Mouse (Mus musculus) hindlimb bud, embryonic 11.5 days (tissue): ENCODE measurements around the gene Trmt61a.

ENCODE experiments used
- DNase-seq: peaks from one replicate; pipeline ENCODE4 v3.0.0-alpha.2; 2012; ENCODE audit warnings: low read depth, low spot score; ENCODE audit errors: extremely low spot score

Trmt61a gene

DNA sequence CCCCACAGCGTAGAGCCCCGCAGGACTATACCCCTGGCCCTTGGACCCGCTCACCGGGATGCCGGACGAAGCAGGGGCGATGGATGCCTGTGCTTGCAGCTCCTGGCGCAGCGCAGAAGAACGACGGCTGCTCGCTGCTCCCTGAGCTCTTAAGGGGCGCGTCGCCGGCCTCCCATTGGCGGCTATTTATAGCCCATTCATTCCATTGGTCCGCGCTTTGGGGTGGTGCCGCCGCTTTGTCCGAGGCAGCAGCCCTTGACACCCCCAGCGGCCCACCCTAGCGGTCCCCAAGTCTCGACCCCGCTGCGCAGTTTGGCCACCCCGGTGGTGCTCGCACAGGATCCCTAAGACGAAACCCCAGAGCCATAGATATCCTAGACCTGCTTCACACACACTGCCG lies 5.7 kb upstream of the Trmt61a start, which contains the start of gene Ckb:
Gene Ckb (minus strand): TSS at position 163 of the 400 bp plus-strand sequence.
- no peak for DNase-seq

DNA sequence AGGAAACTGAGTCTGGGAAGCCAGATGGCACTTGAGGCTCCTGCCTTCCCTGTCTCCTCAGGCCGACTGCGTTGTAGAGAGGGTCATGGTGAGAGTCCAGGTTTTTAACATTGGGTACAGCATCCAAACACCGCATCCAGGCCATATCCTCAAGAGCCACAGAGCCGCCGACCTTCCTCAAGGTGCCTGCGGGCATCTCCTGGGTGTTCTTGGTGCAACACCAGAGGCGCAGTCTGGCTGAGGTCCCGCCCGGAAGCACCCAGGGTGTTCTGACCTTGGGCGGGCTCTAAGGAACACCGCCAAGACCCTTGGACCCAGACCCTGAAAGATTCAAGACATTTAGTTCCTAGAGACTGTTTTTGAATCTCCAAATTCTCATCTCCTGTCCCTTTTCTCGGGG lies 5.3 kb upstream of the Trmt61a start:
- no peak for DNase-seq

DNA sequence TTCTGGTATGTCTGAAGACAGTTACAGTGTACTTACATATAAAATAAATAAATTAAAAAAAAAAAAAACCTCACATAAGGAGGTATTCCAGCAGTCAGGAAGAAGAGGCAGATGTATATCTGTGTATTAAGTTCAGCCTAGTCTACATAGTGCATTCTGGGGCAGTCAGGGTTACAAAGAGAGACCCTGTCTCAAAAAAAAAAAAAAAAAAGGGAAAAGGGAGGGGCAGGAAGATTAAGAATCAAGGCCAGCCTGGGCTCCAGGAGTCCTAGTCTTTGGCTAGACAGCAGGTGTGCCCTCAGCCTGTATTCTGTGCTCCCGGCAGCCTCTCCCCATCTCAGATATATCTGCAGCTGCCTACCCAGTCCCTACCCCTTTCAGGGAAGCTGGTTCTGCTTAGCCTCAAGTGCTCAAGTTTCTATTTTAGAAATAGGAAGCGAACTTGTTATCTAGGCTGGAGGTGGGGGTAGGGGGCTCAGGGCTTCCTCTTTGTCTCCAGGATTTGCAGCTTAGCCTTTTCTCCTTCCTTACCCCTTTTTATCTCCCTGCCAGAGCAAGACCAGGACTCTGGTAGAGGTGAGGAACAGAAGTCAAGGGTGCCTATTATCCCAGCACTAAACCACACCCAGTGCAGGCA lies 2.9 kb upstream of the Trmt61a start:
- no peak for DNase-seq

DNA sequence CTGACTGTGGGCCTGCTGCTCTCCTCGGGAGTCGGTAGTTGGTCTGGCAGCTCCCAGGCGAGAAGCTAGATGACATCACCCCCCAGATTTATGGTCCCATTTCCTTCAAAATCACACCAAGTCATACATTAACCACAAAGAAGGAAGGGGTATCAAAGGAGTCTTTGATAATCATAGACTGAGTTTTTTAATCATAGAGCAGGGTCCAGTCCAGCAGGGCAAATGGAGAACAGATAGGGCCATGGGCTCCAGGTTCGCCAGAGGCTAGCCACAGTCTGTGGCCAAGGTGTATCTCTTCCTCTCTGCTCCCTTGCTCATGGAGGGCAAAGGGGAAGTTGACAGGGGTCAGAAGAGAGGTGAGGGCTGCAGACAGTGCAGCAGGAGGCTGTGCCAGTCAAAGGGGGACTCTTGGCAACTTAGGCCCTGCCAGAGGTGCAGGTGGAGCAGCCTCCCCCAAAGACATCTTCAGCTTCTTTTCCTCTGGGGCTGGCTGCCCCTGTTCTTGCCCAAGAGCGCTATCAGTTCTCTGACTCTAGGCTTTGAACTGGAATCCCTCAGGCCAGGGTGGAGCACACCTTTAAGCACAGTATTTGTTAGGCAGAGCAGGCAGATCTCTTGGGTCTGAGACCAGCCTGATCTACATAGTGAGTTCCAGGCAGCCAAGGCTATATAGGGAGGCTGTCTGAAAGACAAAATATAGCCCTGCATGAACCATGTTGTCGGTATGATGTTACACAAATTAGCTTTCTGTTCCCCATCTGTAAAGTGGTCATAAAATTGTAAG lies 1.9 kb upstream of the Trmt61a start:
- no peak for DNase-seq

GRCm38 (mm10) chr12:111677421-111677820 lies 484 bp upstream of the Trmt61a start:
- no peak for DNase-seq

DNA sequence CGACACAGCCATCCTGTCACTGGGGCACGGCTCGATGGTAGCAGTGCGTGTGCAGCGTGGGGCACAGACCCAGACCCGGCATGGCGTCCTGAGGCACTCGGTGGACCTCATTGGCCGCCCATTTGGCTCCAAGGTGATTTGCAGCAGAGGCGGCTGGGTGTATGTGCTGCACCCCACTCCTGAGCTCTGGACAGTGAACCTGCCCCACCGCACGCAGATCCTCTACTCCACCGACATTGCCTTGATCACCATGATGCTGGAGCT lies 697 bp downstream of the Trmt61a start:
- no peak for DNase-seq

DNA sequence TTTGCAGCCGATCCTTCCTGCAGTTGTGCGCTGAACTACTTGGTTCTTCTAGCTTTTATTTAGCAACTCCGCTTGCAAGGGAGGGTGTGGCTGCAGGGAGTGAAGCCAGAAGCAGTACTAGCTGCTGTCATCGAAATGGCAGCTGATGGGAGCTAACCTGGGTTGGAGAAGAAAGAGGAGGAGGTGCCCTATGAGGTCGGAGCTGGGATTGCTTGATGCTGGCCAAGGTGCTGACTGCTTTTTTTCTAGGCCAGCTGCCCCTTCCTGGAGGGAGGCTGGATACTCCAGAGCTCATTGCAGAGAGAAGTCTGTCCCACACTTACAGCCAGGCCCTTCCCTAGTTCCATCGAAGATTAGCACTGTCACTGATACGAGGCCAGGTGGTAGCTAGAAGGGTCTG lies 1.1 kb downstream of the Trmt61a start:
- no peak for DNase-seq

DNA sequence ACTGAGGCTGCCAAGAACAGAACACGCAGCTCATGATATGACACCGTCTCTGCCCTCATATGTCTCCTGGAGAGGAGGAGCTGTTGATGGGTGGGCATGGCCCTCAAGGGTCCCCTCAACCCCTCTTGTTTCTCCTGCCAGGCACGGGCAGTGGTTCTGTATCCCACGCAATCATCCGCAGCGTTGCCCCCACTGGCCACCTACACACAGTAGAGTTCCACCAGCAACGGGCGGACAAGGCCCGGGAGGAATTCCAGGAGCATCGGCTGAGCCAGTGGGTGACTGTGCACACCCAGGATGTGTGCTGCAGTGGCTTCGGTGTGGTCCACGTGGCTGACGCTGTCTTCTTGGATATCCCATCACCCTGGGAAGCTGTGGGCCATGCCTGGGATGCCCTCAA lies 2.8 kb downstream of the Trmt61a start:
- DNase-seq: no peak

- no peak for DNase-seq
Observed at GRCm38 (mm10) chr12:111681305-111681704, 3.4 kb downstream of the Trmt61a start.

DNA sequence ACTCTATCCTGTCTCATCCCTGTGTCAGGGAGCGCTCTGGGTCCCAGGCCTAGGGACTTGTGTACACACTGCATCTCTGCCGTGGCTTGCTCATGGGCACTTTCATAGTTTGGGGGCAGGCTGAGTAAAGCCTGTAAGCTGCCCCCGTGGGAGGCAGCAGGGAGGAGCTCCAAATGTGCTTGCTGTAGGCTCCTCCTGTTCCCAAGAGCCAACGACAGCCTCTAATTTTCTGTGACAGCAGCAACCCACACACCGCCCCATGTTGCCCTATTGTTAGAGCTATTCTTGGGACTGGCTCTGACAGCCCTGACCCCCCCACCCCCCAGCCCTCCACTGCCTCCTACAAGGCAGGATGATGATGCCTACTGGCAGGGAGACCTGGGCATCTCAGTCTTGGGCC lies 4.1 kb downstream of the Trmt61a start:
- no peak for DNase-seq

DNA sequence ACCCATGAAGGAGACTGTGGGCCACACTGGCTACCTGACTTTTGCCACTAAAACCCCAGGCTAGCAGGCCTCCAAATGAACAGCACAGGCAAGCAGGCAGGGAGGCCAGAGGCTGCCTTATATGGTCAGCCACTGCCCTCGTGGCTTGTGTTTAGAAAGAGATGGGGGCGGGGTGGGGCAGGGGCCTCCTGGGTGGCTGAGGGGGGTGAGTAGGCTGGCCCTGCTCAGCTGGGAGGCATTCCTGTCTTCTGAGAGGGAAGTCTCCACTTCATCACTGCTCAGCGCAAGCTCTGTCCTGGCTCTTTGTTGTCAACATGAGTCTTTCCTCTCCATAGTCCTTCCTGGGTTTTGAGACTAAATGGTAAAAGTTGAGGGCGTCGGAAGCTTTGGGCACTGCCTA lies 4.9 kb downstream of the Trmt61a start:
- no peak for DNase-seq

DNA sequence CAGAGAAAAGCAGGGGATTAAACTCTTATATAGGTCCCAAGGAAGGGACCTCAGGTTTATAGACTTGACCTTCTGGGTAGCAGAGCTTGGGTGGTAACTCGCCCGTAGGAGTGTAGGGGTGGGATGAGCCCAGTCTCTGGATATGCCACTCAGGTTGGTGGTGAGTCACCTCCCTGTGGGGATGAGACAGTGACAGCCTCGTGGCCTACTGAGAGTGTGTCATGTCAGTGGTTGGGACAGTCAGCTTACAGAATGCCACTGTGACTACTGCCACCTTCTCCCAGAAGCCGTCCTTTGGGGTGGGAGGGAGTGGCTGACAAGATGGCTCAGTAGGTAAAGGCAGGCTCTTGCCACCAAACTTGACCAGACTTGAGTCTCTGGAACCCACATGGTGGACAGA lies 8.5 kb downstream of the Trmt61a start:
- DNase-seq: no peak

- no peak for DNase-seq
Observed at GRCm38 (mm10) chr12:111687350-111688068, 9.6 kb downstream of the Trmt61a start.

GRCm38 (mm10) chr12:111688069-111688428 lies 10.1 kb downstream of the Trmt61a start:
- no peak for DNase-seq

DNA sequence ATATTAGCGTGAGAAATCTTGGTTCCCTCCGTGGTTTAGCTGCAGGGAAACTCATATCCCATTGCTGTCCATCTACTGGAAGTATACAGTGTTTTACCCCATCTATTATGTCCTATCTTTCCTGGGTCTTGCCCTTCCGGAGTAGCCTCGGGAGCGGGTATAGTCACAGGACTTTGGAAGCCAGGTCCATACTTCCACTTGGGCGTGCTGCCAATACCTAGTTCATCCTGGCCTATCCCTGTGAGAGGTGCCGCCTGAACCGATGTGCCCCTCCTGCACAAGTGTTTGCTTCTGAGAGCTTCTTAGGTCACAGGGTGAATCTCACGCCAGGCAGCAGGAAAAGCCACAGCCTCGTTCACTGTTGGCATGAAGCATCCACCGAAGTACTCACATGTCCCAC lies 11.5 kb downstream of the Trmt61a start:
- no peak for DNase-seq

- DNase-seq: no peak
Observed at GRCm38 (mm10) chr12:111691346-111691872, 13.5 kb downstream of the Trmt61a start.

- DNase-seq: no peak
Observed at GRCm38 (mm10) chr12:111692899-111693298, 15.0 kb downstream of the Trmt61a start.

DNA sequence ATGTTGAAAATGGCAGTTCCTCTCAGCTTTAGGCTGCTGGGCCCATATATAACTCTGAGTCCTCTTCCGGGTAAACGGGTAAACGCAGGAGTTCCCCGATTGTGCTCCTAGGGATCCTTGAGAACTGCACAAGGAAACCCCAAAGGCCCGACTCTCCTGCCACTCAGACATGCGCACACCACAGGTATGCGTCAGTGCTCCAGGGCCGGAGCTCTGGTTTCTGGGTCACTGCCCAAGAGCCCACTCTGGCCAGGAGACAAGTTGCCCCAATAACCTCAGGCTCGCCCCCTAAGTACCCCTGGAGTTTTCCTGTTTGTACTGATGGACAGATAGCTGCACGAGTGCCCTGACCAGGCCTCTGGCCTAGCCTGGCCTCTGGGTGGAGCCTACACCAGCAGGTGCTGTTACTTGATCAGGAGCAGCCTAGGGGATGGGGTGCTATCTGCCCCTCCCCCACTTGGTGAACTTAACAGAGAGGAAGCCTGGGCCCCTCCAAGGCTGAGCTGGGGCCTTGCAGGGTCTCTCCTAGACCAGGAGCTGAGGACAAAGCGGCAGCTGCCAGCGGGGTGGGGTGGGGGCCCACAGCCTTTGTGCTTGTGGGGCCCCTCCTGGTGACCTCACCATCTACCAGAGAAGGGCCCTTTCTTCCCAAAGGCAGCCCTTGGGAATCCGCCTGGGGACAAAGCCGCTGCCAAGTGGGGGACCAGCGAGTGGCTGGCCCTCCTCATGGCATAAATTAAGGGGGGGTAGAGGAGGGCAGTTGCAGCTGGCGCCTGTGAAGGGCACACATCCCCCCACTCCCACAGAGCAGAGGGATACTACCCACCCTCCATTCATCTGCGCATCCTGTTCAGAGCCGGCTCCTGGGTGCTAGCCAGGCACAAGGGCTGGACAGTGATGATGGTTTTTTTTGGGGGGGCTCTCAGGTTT lies 15.7 kb downstream of the Trmt61a start:
- no peak for DNase-seq

DNA sequence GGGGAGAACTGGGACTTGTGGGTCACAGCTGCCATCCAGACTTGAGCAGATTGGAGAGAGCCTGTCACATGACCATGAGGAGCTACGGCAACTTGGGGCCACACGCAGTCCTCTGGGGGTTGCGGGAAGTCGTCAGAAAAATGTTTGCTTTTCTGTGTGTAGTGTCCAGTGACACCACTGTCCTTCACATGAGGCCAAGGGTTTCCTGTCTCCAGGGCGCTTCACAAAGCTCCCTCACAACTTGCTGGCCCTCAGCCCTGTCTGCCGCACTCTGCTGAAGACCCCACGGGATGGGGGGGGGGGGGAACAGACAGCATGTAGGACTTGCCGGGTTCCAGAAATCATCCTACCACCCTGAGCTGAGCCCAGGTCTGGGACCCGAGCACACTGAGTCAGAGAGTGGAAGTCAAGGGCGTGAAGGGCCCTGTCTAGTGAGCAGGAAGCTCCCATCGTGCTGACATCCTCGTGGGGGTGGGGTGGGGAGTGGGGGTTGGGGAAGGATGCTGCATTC lies 16.4 kb downstream of the Trmt61a start:
- no peak for DNase-seq

DNA sequence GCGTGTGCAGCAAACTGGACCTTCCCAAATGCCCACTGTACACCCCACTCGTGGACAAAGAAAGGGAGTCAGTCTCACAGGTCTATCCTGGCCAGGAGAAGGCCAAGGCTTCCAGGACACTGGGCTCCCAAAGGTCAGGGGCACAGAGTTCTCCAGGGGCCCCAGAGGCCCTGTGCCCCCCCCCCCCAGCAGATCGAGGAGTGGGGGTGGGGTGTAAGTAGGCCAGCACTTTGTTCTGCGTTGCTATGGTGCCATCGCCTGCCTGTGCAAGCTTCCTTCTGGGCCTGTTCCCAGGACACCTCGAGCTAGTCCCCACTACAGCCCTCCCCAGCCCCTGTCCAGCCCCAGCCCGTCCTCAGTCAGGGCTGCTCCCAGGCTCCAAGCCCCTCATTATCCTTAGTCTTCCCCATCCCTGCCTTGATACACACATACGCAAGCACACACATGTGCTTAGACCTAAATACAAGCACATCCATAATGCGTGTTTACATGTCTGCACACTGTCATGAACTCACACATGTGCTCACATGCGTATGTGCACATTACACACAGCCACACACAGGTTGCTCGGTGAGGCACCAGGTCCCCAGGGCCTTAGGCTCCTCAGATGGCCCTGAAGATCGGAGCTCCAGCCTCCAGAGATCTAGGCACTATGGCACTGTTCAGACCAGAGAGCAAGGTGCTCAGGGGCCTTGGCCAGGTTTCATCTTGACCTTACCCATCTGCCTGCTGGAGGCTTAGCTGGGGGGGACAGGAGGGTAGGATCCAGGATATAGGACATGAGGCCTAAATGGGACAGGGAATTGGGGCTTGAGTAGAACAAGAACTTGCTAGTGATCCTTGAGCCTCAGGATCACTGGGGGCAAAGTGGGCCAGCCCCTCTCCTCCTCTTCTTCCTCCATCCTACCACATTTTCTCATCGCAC lies 17.2 kb downstream of the Trmt61a start:
- DNase-seq: no peak
